Mouse (Mus musculus) heart, embryonic 16.5 days (tissue): Measurements from ENCODE around the gene Zfp839. TPM values are rescaled to one million over a fixed set of nuclear protein-coding genes. Genes with fewer than 3 reads are reported as not detected.

Experiments
- polyA plus RNA-seq: library from polyadenylated mRNA; unstranded; fragments of >200 nt; fragmentation: Nextera tagmentation; extraction: Ambion mirVana; gene quantifications from 2 replicates; pipeline ENCODE4 v1.2.1, GENCODE M21; 2015

Gene Zfp839
- polyA plus RNA-seq, 1 experiment from 2014 or later = 5.1 TPM

Other genes with a start within 250 kb of the Zfp839 start
- 40.6 and 42.1 TPM in 2 replicates for gene Dync1h1, start 248.8 kb upstream of the Zfp839 start, polyA plus RNA-seq
- gene 1700001K19Rik, start 167.6 kb upstream of the Zfp839 start, polyA plus RNA-seq = not detected in 2 replicates
- 622 and 694 TPM in 2 replicates for gene Hsp90aa1, start 147.5 kb upstream of the Zfp839 start, polyA plus RNA-seq
- 15.8 and 18.0 TPM in 2 replicates for gene Wdr20, start 112.3 kb upstream of the Zfp839 start, polyA plus RNA-seq
- gene Mok, start 9.3 kb upstream of the Zfp839 start, polyA plus RNA-seq = 3.9 and 4.2 TPM in 2 replicates
- 63.1 and 64.7 TPM in 2 replicates for gene Cinp, start 38.9 kb downstream of the Zfp839 start, polyA plus RNA-seq
- gene Tecpr2, start 39.0 kb downstream of the Zfp839 start, polyA plus RNA-seq = 2.2 and 3.1 TPM in 2 replicates
- gene Ankrd9, start 128.8 kb downstream of the Zfp839 start, polyA plus RNA-seq = 19.3 and 22.0 TPM in 2 replicates
- 6.4 and 6.5 TPM in 2 replicates for gene Rcor1, start 189.1 kb downstream of the Zfp839 start, polyA plus RNA-seq